Mouse (Mus musculus): ENCODE results near the gene Camk2n1. TPM values are rescaled to one million over a fixed set of nuclear protein-coding genes. Genes with fewer than 3 reads are reported as not detected.
"Not testable (repeated sequence)": the region's sequence is repeated elsewhere in the genome, so short reads cannot be mapped to it uniquely, and the experiment has no call there.

The Camk2n1 gene
- 0.21 and 0.40 TPM in 2 replicates for total RNA-seq (2015)
- total RNA-seq (2017): 0.04 TPM in 1 of 2 replicates, not detected in the other

DNA sequence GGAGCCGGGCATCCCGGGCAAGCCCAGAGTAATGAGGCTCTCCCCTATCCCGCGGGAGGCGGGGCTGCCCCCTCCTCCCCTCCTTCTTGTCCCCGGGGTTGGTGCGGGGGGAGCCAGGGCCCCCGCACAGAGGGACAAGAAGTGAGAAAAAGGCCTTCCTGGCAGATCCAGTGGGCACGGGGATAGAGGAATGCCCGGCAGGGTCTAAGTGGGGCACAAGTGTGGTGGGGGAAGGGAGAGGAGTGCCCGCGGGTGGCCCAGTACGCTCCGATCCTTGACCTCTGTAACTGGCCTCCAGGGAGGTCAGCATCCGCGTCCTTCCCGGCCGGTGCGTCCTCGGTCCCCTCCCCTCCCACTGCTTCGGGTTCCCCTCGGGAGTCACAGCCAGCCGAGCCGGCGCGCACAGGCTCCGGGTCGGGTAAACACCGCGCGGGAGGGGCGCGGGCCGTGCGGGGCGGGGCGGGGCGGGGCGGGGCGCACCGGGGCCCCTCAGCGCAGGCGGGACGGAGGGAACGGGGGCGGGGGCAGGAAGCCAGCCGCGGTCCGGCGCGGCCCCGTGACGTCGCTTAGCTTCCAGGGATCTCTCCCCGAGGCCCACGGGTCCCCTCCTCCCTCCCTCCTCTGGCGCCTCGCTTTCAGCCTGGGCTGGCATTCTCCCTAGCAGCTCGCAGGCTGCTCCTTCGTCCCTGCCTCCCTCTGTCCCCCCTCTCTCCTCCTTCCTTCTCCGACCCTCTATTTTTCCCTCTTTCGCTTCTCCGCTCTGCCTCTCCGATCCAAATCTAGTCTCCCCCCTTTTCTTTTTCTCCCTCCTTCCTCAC, at the start of gene Camk2n1:
TSS of gene Camk2n1 (plus strand) at position 562 of the 818 bp plus-strand sequence.
- ATAC-seq (ENCODE audit: poor library complexity, severe bottlenecking): 0 out of 2 replicates have a peak, but pooled peaks have one; percentile 15

- ATAC-seq (ENCODE audit: poor library complexity, severe bottlenecking): no peak
Observed at GRCm38 (mm10) chr4:138404806-138405205, 49.3 kb upstream of the Camk2n1 start.

GRCm38 (mm10) chr4:138407479-138408194, 46.5 kb upstream of the Camk2n1 start:
- ATAC-seq (ENCODE audit: poor library complexity, severe bottlenecking): no peak

GRCm38 (mm10) chr4:138411011-138411410, 43.1 kb upstream of the Camk2n1 start:
- ATAC-seq (ENCODE audit: poor library complexity, severe bottlenecking): no peak

- no peak for ATAC-seq (ENCODE audit: poor library complexity, severe bottlenecking)
Observed at GRCm38 (mm10) chr4:138411504-138412121, 42.5 kb upstream of the Camk2n1 start.

DNA sequence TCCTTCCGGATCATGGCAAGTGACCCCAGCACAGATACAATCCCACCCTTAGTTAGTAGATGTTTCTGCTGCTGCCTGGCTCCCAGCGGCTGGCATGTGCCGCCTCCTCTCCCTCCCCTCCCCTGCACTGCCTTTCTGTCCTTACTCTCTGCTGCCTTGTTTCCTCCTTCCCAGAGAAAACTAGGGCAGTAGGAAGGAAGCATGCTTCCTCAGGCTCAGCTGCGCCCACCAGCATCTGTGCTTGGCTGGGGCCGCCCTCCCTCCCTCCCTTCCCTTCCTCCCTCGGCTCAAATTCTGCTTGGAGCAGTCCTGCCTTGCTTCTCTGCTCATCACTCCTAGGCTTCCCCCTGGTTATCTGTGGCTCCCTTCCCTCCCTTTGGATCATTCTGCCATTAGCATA, 39.4 kb upstream of the Camk2n1 start:
- ATAC-seq (ENCODE audit: poor library complexity, severe bottlenecking): no peak

GRCm38 (mm10) chr4:138415991-138416390, 38.1 kb upstream of the Camk2n1 start:
- no peak for ATAC-seq (ENCODE audit: poor library complexity, severe bottlenecking)

GRCm38 (mm10) chr4:138416414-138416813, 37.7 kb upstream of the Camk2n1 start:
- ATAC-seq (ENCODE audit: poor library complexity, severe bottlenecking): no peak

DNA sequence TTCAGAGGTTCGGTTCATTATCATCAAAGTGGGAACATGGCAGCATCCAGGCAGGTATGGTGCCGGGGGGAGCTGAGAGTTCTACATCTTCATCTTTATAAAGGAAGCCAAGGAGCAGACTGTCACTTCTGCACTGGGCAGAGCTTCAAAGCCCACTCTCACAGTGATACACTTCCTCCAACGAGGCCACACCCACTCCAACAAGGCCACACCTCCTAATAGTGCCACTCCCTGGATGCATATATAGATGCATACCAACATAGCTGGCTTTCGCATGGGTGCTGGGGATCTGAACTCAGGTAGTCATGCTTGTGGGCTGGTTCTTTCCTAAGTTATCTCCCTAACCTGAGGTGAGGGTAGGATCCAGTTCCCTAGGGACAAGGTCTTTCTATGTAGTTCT, 36.2 kb upstream of the Camk2n1 start:
- ATAC-seq (ENCODE audit: poor library complexity, severe bottlenecking): no peak

- ATAC-seq (ENCODE audit: poor library complexity, severe bottlenecking): no peak
Observed at GRCm38 (mm10) chr4:138418340-138418957, 35.7 kb upstream of the Camk2n1 start.

DNA sequence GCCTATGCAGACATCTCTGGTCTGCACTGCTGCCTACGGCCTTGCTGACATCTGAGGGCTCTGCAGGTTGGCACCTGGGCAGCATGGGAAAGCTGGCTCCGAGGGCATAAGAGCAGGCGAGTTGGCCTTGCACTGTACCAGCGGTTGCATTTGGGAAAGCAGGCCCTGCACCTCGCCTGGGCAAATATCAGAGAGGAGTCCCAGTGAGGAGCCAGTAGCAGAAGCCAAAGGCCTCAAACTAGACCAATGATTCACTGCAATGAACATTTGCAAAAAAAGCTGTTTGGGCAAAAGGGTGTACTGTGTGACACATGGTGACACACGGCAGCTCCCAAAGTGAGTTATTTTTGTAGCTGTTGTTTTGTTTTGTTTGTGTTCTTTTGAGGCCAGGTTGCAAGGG, 29.1 kb upstream of the Camk2n1 start:
- no peak for ATAC-seq (ENCODE audit: poor library complexity, severe bottlenecking)

DNA sequence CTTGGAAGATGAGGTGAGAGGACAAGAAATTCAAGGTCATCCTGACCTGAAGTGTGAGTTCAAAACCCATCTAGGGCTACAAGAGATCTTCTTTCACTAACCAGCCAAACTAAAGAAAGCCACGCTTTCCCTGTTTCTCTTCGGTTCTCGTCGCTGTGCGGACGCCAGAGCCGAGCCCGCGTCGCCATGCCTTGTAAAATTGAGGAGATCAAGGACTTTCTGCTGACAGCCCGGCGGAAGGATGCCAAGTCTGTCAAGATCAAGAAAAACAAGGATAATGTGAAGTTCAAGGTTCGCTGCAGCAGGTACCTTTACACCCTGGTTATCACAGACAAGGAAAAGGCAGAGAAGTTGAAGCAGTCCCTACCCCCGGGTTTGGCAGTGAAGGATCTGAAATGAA, 28.5 kb upstream of the Camk2n1 start:
- ATAC-seq (ENCODE audit: poor library complexity, severe bottlenecking): not testable (repeated sequence)

GRCm38 (mm10) chr4:138426778-138427705, 27.1 kb upstream of the Camk2n1 start:
- ATAC-seq (ENCODE audit: poor library complexity, severe bottlenecking): peak; percentile 89

DNA sequence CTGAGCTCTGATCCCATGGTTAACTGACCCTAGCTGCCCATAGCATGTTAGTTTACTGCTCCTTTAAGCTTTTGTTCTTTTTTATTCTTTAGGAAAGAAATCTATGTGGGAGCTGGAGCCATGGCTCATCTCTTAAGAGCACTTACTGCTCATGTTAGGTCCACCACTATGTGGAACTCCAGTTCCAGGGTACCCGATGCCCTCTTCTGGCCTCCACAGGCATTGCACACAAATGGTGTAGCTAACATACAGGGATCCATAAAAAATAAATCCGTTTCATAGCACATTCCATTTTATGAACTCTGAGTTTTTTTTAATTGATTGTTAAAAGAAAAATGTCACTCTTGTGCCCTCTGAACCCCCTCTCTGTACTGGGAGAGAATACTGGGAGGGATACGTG, 24.3 kb upstream of the Camk2n1 start:
- no peak for ATAC-seq (ENCODE audit: poor library complexity, severe bottlenecking)

DNA sequence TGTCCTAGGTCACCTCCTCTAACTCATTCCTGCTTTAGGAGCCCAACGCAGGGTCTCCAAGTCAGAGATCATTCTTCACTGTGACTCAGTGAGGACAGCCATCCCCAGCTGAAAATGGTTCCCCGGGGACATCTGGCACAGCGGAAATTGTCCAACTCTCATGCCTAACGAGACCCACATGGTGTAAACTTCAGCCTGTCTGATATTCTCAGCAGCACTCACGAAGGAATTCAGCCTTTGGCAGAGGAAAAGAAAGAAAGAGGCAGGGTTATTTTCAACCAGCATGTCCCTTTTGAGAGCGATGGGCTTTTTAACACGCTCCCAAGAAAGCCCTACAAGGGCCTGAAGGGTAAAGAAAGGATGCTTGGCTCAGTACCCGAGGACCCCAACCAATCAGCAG, 22.8 kb upstream of the Camk2n1 start:
- ATAC-seq (ENCODE audit: poor library complexity, severe bottlenecking): no peak

DNA sequence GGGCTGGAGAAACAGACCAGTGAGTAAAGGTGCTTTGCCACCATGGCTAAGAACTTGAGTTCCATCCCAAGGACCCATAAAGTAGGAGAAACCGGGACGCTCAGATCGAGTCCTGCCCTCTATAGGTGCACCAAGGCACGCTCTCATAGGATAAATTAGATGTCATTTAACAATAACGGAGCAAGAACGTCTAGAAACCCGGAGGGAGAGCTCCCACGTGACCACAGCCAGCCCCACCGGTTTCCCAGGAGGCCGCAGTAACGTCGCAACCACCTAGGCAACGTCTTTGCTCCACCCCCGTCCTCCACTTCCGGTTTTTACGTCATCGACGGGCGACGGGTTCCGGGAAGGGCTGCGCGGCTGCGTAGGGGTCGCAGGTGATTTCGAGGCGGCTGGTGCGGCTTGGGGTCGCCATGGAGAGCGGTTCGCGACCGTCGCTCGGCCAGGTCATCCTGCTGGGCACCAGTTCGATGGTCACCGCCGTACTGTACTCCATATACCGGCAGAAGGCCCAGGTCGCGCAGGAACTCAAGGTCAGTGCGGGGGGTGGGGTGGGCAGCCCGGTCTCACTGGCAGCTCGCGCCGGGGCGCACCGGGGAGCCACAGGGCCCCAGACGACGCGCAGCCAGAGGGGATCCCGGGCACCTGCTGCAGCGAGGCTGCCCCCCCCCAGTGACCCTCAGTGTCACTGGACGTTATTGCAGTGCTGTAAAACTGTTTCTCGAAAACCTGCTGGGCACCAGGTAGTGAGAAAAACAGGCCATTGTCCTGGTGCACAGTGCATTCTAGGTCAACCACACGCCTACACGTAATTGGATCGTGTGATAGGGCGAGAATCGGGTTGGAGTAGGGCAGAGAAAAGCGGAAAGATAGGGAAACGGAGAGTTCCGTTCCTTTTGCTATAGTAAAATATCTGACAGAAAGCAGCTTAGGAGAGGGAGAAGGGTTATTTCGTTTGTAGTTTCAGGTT, 19.5 kb upstream of the Camk2n1 start, which contains the start of gene Mul1:
TSS of gene Mul1 (plus strand) at position 325 of the 970 bp plus-strand sequence.
- peak; percentile 99 for ATAC-seq (ENCODE audit: poor library complexity, severe bottlenecking)

GRCm38 (mm10) chr4:138440062-138440461, 14.1 kb upstream of the Camk2n1 start:
- no peak for ATAC-seq (ENCODE audit: poor library complexity, severe bottlenecking)

DNA sequence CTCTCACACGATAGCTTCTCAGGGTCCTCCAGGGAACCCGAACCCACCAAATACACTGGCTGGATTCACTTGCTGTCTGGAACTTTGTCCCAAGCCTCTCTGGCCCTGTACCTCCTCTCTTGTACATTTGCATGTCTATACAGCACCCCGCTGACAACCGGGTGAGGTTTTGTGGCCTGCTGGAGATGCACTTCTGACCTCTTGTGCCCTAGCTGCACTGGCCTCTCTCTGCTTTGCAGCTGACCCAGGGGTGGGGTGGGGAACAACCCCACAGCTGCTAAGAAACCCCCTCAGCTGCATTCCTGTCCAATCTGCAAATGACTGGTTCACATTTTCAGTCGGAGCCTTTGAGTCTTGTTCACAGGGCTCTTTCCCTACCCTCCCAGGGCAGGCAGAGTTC, 9.2 kb upstream of the Camk2n1 start:
- no peak for ATAC-seq (ENCODE audit: poor library complexity, severe bottlenecking)

DNA sequence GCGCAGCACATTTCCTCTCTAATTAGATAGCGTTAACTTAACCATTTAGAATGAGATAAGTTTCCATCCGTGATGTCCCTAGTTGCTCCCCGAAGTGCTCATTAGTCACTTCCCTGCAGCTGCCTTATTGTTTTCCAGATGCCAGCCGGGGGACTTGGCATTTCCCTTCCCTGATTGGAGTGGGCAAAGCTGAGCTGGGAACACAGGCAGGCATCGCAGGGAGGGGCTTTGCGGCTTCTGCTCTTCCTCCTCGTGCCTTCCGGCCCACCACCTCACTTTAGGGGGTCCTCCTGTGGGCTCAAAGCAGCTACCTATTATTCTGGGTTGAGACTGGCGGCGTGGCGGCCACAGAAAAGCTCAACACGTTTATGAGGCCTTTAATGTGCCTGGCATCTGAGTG, 7.1 kb upstream of the Camk2n1 start:
- ATAC-seq (ENCODE audit: poor library complexity, severe bottlenecking): no peak
